Mouse (Mus musculus) gastrocnemius, postnatal 4 days (tissue): ENCODE data around the gene Gpc6. TPM values are rescaled to one million over a fixed set of nuclear protein-coding genes. Genes with fewer than 3 reads are reported as not detected.
A peak's percentile ranks its signal among the peaks of the same experiment; 100 is the strongest.
"Not testable (repeated sequence)": the region's sequence is repeated elsewhere in the genome, so short reads cannot be mapped to it uniquely, and the experiment has no call there.

ENCODE experiments used
- DNase-seq, 2 experiments: peaks; one replicate each; pipeline ENCODE4 v3.0.0; 2021 to 2022; ENCODE audit warnings: low spot score in 2 of 2, mixed read lengths in 2 of 2
- total RNA-seq, 2 experiments: library from RNA; stranded (reverse); gene quantifications; 2 replicates each; pipeline ENCODE4 v1.2.3; 2021

Gpc6 gene
- total RNA-seq, 2 experiments from 2014 or later: 23.6 to 26.7 TPM

DNA sequence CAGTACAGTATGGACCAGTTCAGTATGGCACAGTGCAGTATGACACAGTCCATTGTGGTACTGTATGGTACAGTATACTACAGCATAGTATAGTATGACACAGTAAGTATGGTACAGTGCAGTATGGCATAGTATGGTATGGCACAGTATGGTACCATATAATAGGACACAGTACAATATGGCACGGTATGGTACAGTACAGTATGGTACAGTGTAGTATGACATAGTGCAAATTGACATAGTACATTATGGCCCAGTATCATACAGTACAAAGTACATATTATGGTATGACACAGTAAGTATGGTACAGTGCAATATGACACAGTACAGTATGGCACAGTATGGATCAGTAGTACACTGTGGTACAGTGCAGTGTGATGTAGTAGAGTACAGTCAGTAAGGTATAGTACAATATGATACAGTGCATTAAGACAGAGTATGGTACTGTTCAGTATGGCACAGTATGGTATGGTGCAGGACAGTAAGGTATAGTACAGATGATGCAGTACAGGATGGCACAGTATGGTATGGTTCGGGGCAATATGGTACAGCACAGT lies 521.6 kb downstream of the Gpc6 start:
- DNase-seq: not testable (repeated sequence)

DNA sequence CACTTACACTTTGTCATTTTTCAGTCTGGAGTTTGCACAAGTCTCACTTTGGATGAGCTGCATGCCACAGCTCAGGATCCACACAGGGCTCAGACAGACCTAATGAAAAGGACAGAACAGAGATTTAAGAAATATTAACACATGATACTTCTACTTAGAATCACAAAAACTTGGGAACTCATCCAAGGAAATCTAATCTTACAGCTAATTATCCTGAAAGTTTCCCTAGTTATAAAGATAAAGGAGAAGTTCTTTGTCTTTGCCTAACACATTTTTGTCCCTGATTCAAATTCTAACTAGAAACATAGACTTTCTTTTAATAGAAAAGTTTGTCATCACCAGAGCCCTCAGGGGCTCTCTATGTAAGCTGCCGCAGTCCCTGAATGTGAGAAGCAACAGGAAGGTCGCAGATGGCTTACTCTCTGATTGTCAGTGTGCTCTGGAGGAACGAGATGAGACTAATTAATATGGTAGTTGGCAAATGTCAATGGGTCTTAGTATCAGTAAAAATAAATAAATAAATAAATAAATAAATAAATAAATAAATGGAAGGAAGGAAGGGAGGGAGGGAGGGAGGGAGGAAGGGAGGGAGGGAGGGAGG lies 526.4 kb downstream of the Gpc6 start:
- DNase-seq: no peak

DNA sequence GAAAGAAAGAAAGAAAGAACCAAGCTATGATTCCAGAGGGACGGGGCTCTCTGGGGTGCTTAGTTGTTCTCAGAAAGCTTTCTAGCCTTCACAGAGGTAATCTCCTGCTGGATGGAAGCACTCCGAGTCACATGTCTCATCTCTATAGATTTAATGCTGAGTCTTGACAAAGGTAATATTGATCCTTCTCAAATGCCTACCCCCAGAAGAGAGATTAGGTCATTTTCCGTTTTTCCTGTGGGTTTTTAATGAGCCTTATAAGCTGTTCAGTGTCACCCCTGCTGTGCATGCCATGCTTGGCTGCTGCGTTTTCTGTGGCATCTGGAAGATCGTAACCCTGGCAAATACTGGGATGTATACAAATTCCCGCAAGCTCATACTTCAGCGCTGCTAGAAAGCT lies 527.0 kb downstream of the Gpc6 start:
- DNase-seq: no peak

DNA sequence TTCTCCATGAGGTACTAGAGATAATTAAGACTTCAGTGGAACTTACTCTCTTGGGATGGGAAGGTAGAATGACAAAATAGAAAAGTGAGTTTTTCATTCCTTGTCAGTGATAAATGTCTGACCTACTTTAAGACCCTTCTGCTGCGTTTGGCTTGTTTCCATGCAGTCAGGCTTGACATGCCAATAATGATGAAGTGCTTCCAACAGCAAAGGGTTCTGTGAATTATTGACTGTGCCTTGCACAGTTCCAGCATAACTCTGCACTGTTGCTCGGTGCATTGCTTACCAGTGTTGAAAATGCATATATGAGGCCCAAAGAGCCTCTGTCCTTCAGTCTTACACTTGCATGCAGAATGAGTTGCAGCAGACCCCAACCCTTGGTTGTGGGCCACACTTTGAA lies 548.3 kb downstream of the Gpc6 start:
- DNase-seq: no peak

DNA sequence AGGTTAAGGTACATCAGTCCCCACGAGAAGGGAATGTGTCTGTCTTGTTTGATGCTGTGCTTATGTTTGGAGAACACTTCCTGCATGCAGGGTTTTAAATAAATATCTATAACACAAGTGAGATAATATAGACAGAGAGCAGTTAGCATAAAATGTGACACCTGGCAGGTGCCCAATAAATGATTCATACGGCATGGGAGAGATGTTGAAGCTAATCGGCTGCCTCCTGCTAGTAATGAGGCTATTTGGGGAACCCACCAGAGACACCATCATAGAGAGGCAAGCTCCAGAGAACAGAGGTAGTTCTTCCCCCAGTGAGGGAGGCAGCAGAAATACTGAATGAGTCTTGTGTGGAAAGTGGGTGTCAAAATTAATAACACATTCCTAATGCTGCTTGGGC lies 553.8 kb downstream of the Gpc6 start:
- DNase-seq: no peak

DNA sequence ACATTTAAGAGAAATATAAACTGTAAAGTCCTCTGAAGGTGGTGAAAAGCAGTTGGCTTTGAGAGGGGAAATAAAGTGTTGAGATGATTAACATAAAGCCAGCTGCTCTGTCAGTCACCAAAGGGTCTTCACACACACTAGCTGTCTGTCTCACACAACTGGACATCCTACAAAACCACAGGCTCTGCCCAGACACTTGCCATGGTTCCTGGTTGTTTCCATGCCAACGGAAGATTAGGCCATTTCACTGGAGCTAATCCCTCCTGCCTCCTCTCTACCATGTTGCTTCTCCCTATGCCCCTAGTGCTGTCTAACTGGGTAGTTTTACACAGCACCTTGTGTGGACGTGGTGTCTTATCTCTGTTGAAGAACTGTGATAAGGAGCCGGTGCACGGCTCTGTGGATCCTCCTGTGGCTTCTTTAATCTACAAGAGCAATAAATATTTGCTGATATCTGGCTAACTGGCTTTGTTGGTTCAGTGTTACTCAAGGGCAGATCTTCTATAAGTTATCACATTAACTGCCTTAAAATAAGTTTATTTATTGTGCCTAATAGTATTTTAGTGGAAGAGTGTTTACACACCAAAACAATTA lies 562.1 kb downstream of the Gpc6 start:
- DNase-seq: no peak

DNA sequence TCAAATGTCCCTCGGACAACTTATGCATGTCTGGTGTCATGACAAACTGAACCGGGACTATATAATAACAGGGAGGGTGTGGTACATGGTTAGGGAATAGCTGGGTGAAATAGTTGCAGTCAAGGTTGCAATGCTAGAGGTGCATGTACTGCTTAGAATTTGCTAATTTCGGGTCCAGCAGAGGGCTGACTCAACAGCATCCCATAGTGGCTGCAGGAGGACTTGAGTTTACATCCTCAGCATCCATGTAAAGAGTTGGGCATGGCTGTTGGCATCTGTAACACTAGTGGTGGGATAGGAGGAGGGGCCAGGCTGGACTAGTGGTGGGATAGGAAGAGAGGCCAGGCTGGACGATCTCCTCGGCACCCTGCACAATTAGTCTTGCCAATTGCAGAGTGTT lies 565.4 kb downstream of the Gpc6 start:
- DNase-seq: no peak

DNA sequence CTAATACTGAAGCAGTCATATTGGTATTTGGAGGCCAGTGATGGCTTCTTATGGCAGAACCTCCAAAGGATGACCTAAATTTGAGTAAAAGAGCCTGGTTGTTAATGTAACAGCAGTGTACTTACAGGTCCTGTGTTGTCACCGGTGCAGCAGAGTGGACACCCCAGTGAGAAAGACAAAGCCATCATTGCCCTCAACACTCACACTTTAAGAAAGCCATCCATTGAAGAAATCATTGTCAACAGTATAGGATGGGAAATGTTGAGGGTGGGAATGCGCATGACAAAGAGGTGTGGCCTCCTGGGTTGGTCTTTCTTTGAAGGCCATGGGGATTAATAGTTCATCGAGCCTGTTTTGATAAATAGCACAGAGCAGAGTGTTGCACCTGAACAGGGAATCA lies 570.0 kb downstream of the Gpc6 start:
- DNase-seq: no peak

DNA sequence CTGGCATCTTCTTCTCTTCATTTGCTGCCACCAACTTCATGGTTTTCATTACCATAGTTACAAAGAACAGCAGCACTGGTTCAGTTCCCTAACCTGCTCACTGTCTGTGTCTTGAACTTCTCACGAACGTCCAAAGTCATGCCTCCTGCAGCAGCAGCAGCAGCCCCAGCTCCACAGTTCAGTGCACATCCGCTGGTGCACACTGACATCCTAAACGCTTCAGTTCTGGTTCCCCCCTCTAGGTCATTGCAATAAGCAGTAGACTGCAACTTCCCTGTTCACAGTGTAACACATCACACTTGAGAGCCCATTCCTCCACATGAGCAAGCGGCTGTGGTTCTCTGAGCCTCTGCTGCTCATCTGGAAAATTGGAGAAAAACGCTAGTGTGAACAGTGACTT lies 573.7 kb downstream of the Gpc6 start:
- no peak for DNase-seq

DNA sequence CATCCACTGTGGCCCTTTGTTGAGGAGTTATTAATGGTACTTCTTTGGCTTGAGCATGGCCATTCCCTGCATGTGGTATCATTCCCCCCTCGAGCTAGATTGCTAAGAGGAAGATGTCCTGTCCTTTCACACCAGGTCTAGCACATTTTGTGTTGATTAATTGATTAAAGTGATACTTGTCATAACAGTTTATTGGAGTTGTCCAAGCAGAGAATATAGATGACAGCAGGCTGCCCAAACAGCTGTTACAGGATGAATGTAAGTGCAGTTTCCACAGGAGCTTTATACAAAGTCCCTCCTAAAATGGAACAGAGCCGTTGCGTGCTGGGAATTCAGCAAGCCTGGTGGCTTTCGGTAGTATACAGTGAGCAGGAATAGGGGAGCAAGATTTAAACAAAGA lies 574.2 kb downstream of the Gpc6 start:
- DNase-seq: no peak

DNA sequence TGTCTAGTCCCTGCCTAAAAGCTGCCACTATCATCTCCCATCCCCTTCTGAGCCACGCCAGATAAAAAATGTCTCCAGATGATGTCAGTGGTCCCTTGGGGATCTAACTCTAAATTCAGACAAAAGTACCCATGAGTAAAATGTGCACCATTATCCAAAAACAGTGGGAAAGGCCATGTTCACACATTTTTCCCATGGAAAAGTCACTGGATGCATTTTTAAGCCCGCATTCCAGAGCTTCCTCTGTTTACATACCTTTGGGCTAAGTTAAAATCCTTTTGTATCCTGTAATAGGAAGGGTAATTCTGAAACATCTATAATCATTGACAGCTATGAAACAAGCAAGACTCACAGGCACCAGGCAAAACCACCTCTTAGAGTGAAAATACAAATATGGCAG lies 589.7 kb downstream of the Gpc6 start:
- DNase-seq: no peak

DNA sequence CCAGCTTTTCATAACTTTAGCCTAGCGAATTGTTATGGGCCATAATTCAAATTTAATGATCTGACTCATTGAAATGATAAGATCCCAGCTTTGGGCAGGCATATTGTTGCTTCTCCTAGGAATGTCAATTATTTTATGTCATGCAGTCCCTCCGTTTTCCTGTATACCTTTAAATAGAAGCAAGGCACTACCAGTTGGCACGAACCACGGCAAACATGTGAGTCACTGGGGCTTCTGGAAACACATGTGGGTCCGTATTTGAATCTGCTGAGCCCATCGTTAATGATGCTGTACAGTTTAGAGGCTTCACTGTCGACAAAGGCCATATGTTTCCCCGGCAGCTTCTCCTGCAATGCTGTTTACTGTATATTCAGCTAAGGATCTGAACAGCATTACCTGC lies 594.5 kb downstream of the Gpc6 start:
- DNase-seq: no peak

DNA sequence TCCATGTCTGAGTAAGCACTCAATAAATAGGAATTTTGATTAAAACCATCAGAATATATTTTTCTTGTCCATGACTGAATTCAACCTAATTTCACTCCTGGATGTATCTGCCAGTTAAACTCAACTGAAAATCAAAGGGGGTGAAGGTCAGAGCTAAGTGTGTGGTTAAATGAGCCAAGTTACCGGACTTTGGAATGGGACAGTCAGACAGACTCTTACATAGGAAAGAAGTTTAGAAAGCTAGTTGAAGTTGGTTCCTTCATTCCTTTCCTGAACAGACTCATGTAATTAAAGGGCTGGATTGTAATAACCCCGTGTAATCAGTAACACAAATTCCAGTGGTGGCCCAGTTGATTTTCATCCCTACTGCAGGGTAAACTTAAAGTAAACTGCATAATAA lies 595.6 kb downstream of the Gpc6 start:
- no peak for DNase-seq

DNA sequence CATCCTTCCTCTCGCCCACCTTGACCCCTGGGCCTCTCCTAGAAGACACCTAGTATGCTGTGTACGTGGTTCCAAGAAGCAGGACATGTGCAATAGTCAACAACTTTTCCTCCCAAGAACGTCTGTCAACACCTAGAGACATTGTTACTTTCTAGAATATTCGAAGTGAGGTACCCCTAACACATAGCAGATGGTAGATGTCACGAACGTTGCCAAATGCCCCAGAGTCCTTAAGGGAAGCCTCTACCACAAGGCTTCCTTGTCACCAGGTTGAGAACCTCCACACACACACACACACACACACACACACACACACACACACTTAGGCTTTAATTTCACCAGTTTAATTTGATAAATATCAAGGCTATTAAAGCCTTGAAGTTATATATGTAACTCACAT lies 600.0 kb downstream of the Gpc6 start:
- no peak for DNase-seq

DNA sequence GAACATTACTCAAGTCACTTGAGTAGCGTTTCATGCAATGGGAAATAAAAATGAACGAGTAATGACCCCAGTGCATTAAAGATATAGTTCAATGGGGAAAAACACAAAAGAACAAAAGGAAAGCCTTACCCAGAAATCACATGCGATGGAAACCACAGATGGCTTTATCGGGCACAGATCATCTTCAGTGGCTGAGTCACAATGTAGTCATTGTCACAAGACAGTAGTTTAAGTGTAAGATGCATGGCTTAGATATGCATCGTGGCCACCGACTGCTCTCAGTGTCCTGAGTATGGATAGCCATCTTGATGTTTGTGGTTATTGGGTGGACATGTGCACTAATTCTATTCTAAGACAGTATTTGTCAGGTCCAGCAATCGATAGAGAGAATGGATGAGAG lies 601.9 kb downstream of the Gpc6 start:
- DNase-seq: no peak

DNA sequence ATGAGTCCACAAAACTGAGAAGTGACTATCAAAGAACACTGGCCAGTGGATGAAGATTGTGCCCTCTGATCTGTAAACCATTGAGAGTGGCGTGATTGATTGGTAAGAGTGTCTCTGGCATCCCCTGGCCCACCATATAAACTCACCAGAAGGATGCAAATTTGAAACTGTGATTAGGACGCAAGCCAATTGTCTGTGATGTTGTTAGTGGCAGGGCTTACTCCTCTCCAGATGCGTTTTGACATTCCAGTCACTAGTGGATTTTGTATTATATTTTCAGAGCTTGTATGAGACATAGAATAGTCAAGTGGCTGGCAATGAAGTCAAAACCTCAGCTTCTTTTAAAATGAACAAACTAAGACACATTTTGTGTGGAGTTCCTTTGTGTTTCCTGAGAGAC lies 604.3 kb downstream of the Gpc6 start:
- DNase-seq: no peak

DNA sequence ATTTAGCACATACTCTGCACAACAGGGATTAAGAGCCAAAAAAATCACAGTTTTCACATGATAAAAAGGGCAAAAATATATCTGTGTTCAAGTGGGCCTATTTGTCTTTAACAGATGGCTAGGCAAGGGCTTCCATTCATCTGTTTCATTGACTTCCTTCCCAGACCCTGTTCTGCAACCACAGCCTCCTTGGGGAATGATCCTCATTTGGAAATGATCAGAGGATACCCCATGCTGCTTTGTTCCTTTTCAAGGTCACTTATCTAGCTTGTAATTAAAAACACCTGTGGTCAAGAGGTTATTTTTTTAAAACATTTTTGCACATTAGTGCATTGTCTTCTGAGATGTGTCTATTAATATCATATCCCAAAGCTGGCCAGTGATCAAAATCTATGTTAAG lies 627.7 kb downstream of the Gpc6 start:
- no peak for DNase-seq

DNA sequence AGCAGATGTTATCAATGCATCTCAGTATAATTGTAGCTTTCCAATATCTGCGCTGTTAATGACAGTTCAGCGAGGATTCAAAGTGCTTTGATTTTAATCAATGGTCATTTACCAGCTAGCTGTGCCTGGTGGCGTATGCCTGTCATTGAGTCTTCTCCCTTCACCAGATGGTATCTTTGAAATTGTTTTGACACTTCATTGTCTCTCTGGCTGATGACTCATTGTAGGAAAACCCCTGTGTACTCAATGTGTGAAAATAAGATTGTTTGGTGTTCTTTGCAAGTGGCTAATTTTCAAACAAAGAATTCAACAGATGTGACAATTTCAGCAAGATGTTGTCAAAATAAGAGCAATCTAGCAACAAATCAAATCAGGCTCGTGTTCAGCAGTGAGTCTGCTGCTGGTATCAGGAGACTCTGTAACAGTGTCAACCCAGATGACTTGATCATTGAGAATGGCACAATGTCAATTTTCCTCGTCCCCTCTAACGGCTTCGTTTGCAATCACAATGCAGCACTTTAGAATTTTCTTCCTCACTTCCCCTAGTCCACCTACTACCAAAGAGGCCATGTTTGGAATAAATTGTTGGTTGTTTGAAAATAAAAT lies 631.7 kb downstream of the Gpc6 start:
- no peak for DNase-seq

DNA sequence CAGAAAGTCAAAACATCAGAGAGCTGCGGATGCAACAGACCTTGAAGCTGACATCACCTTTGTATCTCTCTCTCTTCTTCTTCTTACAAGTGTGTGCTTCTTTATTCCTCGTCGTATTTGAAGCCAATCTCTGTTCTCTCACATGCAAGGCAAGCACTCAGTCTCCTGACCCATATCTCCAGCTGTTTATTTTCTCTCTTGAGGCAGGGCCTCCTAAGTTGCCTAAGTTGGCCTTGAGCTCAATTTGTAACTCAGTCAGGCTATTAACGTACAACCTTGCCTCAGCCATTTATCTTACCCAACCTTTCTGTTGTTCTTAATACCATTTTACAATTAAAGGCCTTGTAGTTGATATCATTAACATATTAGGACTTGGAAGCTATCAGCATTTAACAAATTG lies 637.0 kb downstream of the Gpc6 start:
- DNase-seq: no peak

DNA sequence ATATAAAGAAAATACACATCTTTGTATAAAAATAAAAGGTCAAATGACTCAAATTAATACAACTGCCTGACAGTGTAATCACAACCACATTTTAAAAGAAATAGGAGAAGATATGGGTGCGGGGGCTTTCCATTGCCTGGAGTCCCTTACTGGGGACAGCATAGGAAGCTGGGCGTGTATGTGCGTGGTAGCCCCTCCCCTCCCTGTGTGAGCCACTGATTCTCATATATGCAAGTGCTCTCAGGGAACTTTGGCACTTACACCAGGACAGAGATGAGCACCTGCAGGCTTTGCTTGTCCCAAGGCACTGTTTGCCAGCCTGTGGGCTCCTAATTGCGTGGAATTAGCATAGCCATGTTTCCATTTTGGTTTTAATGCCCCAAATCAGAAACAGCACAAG lies 644.2 kb downstream of the Gpc6 start:
- DNase-seq: no peak

DNA sequence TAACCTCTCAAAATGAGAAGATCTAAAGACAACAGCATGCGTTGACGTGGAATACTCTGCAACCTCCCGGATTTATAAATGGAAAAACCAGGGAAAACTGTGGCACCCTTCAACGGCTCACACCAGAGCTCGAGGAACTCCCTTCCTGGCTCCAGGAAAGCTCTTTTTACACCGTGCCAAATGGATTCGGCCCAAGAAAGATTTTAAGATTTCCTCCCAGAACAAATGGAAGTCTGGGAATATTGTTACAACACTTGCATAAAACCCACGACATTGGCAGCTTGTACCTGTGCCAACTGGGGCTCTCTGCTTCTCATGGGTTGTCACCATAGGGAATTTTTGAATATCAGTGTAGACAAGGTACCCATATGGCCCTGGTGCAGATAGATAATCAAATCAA lies 647.1 kb downstream of the Gpc6 start:
- DNase-seq: peak in 1 of 2 experiments; percentile 16

DNA sequence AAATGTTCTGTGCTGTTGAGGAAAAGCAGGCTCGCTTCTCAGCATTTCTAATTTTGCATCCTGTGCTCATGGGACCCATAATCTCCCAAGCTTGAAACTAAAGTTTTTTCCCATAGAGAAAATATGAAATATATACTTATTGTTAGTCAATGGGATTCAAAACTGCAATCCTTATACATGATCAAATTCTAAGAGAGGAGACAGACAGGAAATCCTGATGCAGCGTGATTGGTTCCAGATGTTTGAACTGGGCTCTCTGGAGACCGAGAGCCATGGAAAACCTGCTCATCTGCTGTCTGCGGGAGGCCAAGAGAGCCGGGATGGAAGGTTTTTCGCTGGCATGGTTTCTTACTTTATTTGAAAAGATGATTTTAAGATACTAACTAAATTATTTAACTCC lies 649.1 kb downstream of the Gpc6 start:
- DNase-seq: peak in 1 of 2 experiments; percentile 28

DNA sequence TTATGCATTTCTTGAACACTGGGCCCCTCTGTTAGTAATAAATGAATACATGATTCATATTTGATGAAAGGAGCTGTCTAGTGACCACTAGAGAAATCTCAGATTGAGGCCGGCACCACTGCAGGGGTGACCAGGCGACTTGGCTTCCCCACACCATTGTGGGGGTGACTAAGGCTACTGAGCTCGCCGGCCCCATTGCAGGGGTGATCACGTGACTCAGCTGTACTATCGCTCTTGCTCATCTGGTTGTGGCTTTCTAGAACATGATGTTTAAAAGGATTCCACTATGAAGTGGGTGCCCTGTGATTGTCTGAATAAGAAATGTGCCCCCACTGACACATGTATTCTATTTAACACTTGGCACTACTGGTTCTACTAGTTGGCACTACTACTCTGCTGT lies 656.6 kb downstream of the Gpc6 start:
- DNase-seq: no peak
